In the genomic region with DNA sequence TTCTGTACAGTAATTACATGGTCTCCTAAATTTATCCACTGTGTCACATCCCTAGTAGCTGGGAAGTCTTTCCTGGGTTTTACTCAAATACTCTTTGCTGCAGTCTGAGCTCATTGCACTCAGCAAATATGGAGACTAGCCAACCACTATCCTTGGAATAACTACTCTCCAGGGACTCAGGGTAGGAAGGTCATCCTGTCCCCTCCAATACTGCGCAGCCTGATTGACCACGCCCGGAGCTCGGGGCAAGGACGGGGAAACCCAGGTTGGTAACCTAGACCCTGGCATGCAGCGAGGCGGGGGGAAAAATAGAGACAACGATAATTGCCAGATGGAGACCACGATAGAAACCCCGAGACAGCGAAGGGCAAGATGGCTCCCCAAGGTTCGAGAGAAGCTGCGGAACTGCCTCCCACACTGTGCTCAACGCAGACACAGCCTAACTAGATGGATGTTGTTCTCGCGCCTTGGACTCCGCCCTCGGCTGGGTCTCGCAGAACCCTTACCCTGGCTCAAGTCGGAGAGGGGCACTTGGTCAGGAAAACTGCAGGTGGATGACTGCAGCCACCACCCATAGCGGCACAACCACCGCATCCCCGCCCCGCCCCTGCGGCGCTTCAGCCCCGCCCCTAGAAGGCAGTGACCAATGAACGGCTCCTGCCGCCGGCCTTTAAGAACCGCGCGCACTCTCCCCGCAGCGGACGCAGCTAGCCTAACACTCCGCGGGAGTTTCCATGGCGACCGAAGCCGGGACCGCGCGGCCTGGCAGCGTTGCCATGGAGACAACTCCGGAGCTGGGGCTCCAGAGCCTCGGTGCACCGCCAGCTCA, we compare ENCODE assay signal across 8 mouse cellular contexts. TPM values are rescaled to one million over a fixed set of nuclear protein-coding genes. Genes with fewer than 3 reads are reported as not detected.
DNase-seq lines count a peak whose midpoint lies in the region; ATAC-seq and TF ChIP-seq lines count a peak whose summit lies in the region.

A gene (plus strand): TSS at position 700 of the 829 bp plus-strand sequence.

- DNase-seq in G1E (ENCODE audit: low spot score): peak; percentile 43
- DNase-seq in cerebellum, adult 18-20 months: peak; percentile 99
- DNase-seq in forebrain, postnatal 0 days: peak; percentile 98
- DNase-seq in heart, postnatal 4 days: peak; percentile 92
- DNase-seq in layer of hippocampus, adult 8-10 months (ENCODE audit: low spot score in 2 of 2): peak; percentile 97 to 98
- DNase-seq in ovary, adult 18-20 months (ENCODE audit: low spot score): peak; percentile 97
- peak; percentile 89 for DNase-seq in thymus, postnatal 0 days (ENCODE audit: low spot score)

- peak within 1 kb of the TSS; percentile 72 for H3K27ac ChIP-seq in forebrain, postnatal 0 days (ENCODE audit: low read depth, low read length)
- H3K27ac ChIP-seq in lung, embryonic 15.5 days: no peak within 1 kb of the TSS

- WGBS in forebrain, postnatal 0 days: 4% methylated on average over 48 of the region's 48 CpGs
- WGBS in lung, embryonic 15.5 days: 2% methylated on average over 48 of the region's 48 CpGs

- no peaks in the 10 kb centered on the region for H3K36me3 ChIP-seq in G1E (replicated peaks)
- no peaks in the 10 kb centered on the region for H3K36me3 ChIP-seq in forebrain, postnatal 0 days (ENCODE audit: insufficient read depth)
- H3K36me3 ChIP-seq in lung, embryonic 15.5 days: no peaks in the 10 kb centered on the region

- ATAC-seq in G1E (ENCODE audit: extremely low read depth, insufficient number of reproducible peaks, low FRiP score, poor library complexity, severe bottlenecking): peak; percentile 78
- peak; percentile 98 for ATAC-seq in forebrain, postnatal 0 days
- peak; percentile 96 for ATAC-seq in lung, embryonic 15.5 days (ENCODE audit: borderline replicate concordance, extremely low read depth, low FRiP score, low TSS enrichment)

- no peak for TF ChIP-seq CTCF in G1E (IDR thresholded peaks at IDR 0.05; ENCODE audit: low read depth, low read length)
- TF ChIP-seq CTCF in forebrain, postnatal 0 days (IDR thresholded peaks at IDR 0.05; ENCODE audit: low read depth): peak; percentile 24

- H3K4me2 ChIP-seq in forebrain, postnatal 0 days (ENCODE audit: low read depth): peak within 1 kb of the TSS; percentile 80
- H3K4me2 ChIP-seq in lung, embryonic 15.5 days: peak within 1 kb of the TSS; percentile 64

- H3K9ac ChIP-seq in forebrain, postnatal 0 days: peak within 1 kb of the TSS; percentile 54
- H3K9ac ChIP-seq in lung, embryonic 15.5 days: 0 out of 2 replicates have a peak within 1 kb of the TSS, but pooled peaks have one; percentile 1

- H3K27me3 ChIP-seq in G1E (ENCODE audit: insufficient read depth, low read length): peaks cover 51% of the 10 kb centered on the region
- no peaks in the 10 kb centered on the region for H3K27me3 ChIP-seq in forebrain, postnatal 0 days (ENCODE audit: insufficient read depth, low read length)
- peaks cover 43% of the 10 kb centered on the region for H3K27me3 ChIP-seq in lung, embryonic 15.5 days

- H3K9me3 ChIP-seq in G1E (replicated peaks): no peaks in the 10 kb centered on the region
- H3K9me3 ChIP-seq in forebrain, postnatal 0 days (ENCODE audit: low read length): no peaks in the 10 kb centered on the region
- H3K9me3 ChIP-seq in lung, embryonic 15.5 days: no peaks in the 10 kb centered on the region

- peaks cover 25% of the 10 kb centered on the region for H3K4me1 ChIP-seq in G1E (ENCODE audit: insufficient read depth, low read depth, low read length)
- H3K4me1 ChIP-seq in forebrain, postnatal 0 days (ENCODE audit: insufficient read depth): peaks cover 10% of the 10 kb centered on the region; the same call in 1 of the 2 replicates
- peaks cover 15% of the 10 kb centered on the region for H3K4me1 ChIP-seq in lung, embryonic 15.5 days

- peak within 1 kb of the TSS; percentile 70 for H3K4me3 ChIP-seq in G1E (ENCODE audit: low read depth, low read length)
- H3K4me3 ChIP-seq in forebrain, postnatal 0 days (ENCODE audit: low read depth, low read length): peak within 1 kb of the TSS; percentile 62
- H3K4me3 ChIP-seq in lung, embryonic 15.5 days: peak within 1 kb of the TSS; percentile 39

RNA-seq across cellular contexts. Expression of the gene that starts here (rescaled TPM):
- 2.5 and 3.3 TPM in 2 replicates for total RNA-seq in G1E (2014; fragmentation: Nextera tagmentation)
- total RNA-seq in G1E (2017): 0.66 and 2.2 TPM in 2 replicates
- 7.0 and 7.4 TPM in 2 replicates for polyA plus RNA-seq in G1E (2012)
- total RNA-seq in forebrain, postnatal 0 days (2014; rRNA removed): 75.6 and 76.0 TPM in 2 replicates
- 18.1 and 27.4 TPM in 2 replicates for polyA plus RNA-seq in forebrain, postnatal 0 days (2015; fragmentation: Nextera tagmentation; extraction: Ambion mirVana)
- 10 to 100 TPM; 16.5 to 18.2 TPM for total RNA-seq in heart, postnatal 4 days (2021)
- 100 to 1,000 TPM; 585 to 644 (median 617) TPM for total RNA-seq in layer of hippocampus, adult 8-10 months (2022)
- 3.5 TPM in 2 replicates for polyA plus RNA-seq in lung, embryonic 15.5 days (2015; fragmentation: Nextera tagmentation; extraction: Ambion mirVana)
- 0.28 and 0.39 TPM in 2 replicates for polyA plus RNA-seq in thymus, postnatal 0 days (2015; fragmentation: Nextera tagmentation; extraction: Ambion mirVana)

Comparison
In these comparisons a context has a peak if more than half of its experiments do, and no peak if none do; other contexts are left out.
1. RNA of the gene that starts here (total RNA-seq): 585 to 644 TPM in layer of hippocampus, adult 8-10 months, 75.6 to 76.0 TPM in forebrain, postnatal 0 days and 16.5 to 18.2 TPM in heart, postnatal 4 days; 0.66 to 3.3 TPM in G1E; every median in the first group is over 4 times any median in the second.
2. Peak in DNase-seq in thymus, postnatal 0 days; RNA of the gene not detected or under 1 TPM.
3. DNase-seq: peak in every context shown above with its lines; median percentile 99 in cerebellum, adult 18-20 months; 98 in forebrain, postnatal 0 days; 98 in layer of hippocampus, adult 8-10 months; 97 in ovary, adult 18-20 months; 92 in heart, postnatal 4 days; 89 in thymus, postnatal 0 days; 43 in G1E.
4. Peak in every context shown above with its lines, with median percentiles within 50 percentile points of each other: ATAC-seq and H3K4me3 ChIP-seq.